8 mouse cellular contexts compared by ENCODE assay signal in genomic region chr9:102723990-102724461, GRCm38 (mm10). TPM values are rescaled to one million over a fixed set of nuclear protein-coding genes. Genes with fewer than 3 reads are reported as not detected.
A peak's percentile ranks its signal among the peaks of the same experiment; 100 is the strongest.
DNase-seq lines count a peak whose midpoint lies in the region; ATAC-seq and TF ChIP-seq lines count a peak whose summit lies in the region.

No protein-coding gene starts in this region.

- no peaks in the 10 kb centered on the region for H3K27me3 ChIP-seq in embryonic facial prominence, embryonic 11.5 days (ENCODE audit: control insufficient read depth, insufficient read depth, low read length)
- H3K27me3 ChIP-seq in intestine, embryonic 15.5 days (replicated peaks), result no peaks in the 10 kb centered on the region
- no peaks in the 10 kb centered on the region for H3K27me3 ChIP-seq in midbrain, embryonic 12.5 days

- H3K4me3 ChIP-seq in embryonic facial prominence, embryonic 11.5 days (ENCODE audit: low read depth, low read length), result no peak overlapping the region
- no peak overlapping the region for H3K4me3 ChIP-seq in intestine, embryonic 15.5 days (replicated peaks)
- no peak overlapping the region for H3K4me3 ChIP-seq in left cerebral cortex, adult 2 months
- 0 out of 2 replicates have a peak overlapping the region, but pooled peaks have one; percentile 0 for H3K4me3 ChIP-seq in midbrain, embryonic 12.5 days

- H3K4me2 ChIP-seq in embryonic facial prominence, embryonic 11.5 days (ENCODE audit: low read depth, low read length), result no peak overlapping the region; the same call in 1 of the 2 replicates
- H3K4me2 ChIP-seq in intestine, embryonic 15.5 days (replicated peaks), result no peak overlapping the region
- H3K4me2 ChIP-seq in midbrain, embryonic 12.5 days (replicated peaks), result no peak overlapping the region

- H3K9me3 ChIP-seq in embryonic facial prominence, embryonic 11.5 days (replicated peaks; ENCODE audit: control insufficient read depth, low read length), result no peaks in the 10 kb centered on the region
- no peaks in the 10 kb centered on the region for H3K9me3 ChIP-seq in intestine, embryonic 15.5 days
- H3K9me3 ChIP-seq in midbrain, embryonic 12.5 days, result no peaks in the 10 kb centered on the region

- no peak overlapping the region for H3K9ac ChIP-seq in embryonic facial prominence, embryonic 11.5 days (replicated peaks; ENCODE audit: low read length)
- H3K9ac ChIP-seq in intestine, embryonic 15.5 days, result no peak overlapping the region
- 0 out of 2 replicates have a peak overlapping the region, but pooled peaks have one; percentile 54 for H3K9ac ChIP-seq in midbrain, embryonic 12.5 days (replicated peaks)

- H3K27ac ChIP-seq in embryonic facial prominence, embryonic 11.5 days (replicated peaks; ENCODE audit: low read depth, low read length), result 0 out of 2 replicates have a peak overlapping the region, but pooled peaks have one; percentile 35
- H3K27ac ChIP-seq in intestine, embryonic 15.5 days, result peak overlapping the region; percentile 6; the same call in 1 of the 2 replicates
- peak overlapping the region; percentile 73 for H3K27ac ChIP-seq in left cerebral cortex, adult 2 months
- peak overlapping the region; percentile 79 for H3K27ac ChIP-seq in midbrain, embryonic 12.5 days (replicated peaks)

- H3K36me3 ChIP-seq in embryonic facial prominence, embryonic 11.5 days (replicated peaks; ENCODE audit: control insufficient read depth, insufficient read depth, low read depth, low read length), result peaks cover 24% of the 10 kb centered on the region
- peaks cover 44% of the 10 kb centered on the region for H3K36me3 ChIP-seq in intestine, embryonic 15.5 days
- H3K36me3 ChIP-seq in midbrain, embryonic 12.5 days, result peaks cover 92% of the 10 kb centered on the region

- ATAC-seq in embryonic facial prominence, embryonic 11.5 days (replicated peaks; ENCODE audit: insufficient number of reproducible peaks, low FRiP score, low TSS enrichment, low read depth), result peak; percentile 57
- ATAC-seq in granulocyte monocyte progenitor cell, adult 5-6 weeks (replicated peaks; ENCODE audit: poor library complexity, severe bottlenecking), result peak; percentile 40; the same call in 1 of the 2 replicates
- ATAC-seq in intestine, embryonic 15.5 days, result no peak
- ATAC-seq in midbrain, embryonic 12.5 days (ENCODE audit: low FRiP score, low read depth), result peak; percentile 76

- intact Hi-C loops in left cerebral cortex, adult 2 months (cut with DNase I), result no loop called here

- TF ChIP-seq CTCF in left cerebral cortex, adult 2 months (IDR thresholded peaks at IDR 0.05), result no peak

- DNase-seq in adrenal gland, postnatal 36 days, result peak; percentile 63 to 77
- peak; percentile 36 for DNase-seq in embryonic facial prominence, embryonic 11.5 days (ENCODE audit: low spot score)
- DNase-seq in left cerebral cortex, adult 2 months (ENCODE audit: extremely low spot score in 1 of 2, low spot score in 2 of 2), result peak; percentile 47 to 74
- no peak for DNase-seq in spleen, postnatal 36 days (ENCODE audit: low spot score in 2 of 2)
- DNase-seq in spleen, postnatal 10 days (ENCODE audit: low spot score in 2 of 2), result no peak

- peaks cover 31% of the 10 kb centered on the region for H3K4me1 ChIP-seq in embryonic facial prominence, embryonic 11.5 days (ENCODE audit: control insufficient read depth, insufficient read depth, low read length)
- H3K4me1 ChIP-seq in intestine, embryonic 15.5 days (replicated peaks), result peaks cover 76% of the 10 kb centered on the region
- peaks cover 81% of the 10 kb centered on the region for H3K4me1 ChIP-seq in midbrain, embryonic 12.5 days

- 7% methylated on average over 4 of the region's 4 CpGs for WGBS in embryonic facial prominence, embryonic 11.5 days
- WGBS in intestine, embryonic 15.5 days, result 29% methylated on average over 4 of the region's 4 CpGs
- 31% methylated on average over 4 of the region's 4 CpGs for WGBS in midbrain, embryonic 12.5 days

RNA-seq across cellular contexts. Expression of gene Amotl2, which starts 7.6 kb away (rescaled TPM):
- 100 to 1,000 TPM; 219 to 385 TPM for total RNA-seq in adrenal gland, postnatal 36 days (2021)
- polyA plus RNA-seq in embryonic facial prominence, embryonic 11.5 days (2014; fragmentation: Nextera tagmentation; extraction: Ambion mirVana), result 36.0 and 39.0 TPM in 2 replicates
- total RNA-seq in granulocyte monocyte progenitor cell, adult 5-6 weeks (2014; fragmentation: Nextera tagmentation), result 1.8 and 1.9 TPM in 2 replicates
- 2.5 and 2.6 TPM in 2 replicates for total RNA-seq in granulocyte monocyte progenitor cell, adult 5-6 weeks (2017)
- 31.8 and 32.9 TPM in 2 replicates for polyA plus RNA-seq in intestine, embryonic 15.5 days (2015; fragmentation: Nextera tagmentation; extraction: Ambion mirVana)
- total RNA-seq in left cerebral cortex, adult 2 months (2021), result 10 to 100 TPM; 21.3 to 22.4 TPM
- 108 and 114 TPM in 2 replicates for polyA plus RNA-seq in midbrain, embryonic 12.5 days (2016; fragmentation: Nextera tagmentation; extraction: Ambion mirVana)

Comparison
In these comparisons a context has a peak if more than half of its experiments do, and no peak if none do; other contexts are left out.
1. DNase-seq: peak in adrenal gland, postnatal 36 days (2 of 2), embryonic facial prominence, embryonic 11.5 days (single experiment) and left cerebral cortex, adult 2 months (2 of 2); none in spleen, postnatal 36 days (0 of 2) and spleen, postnatal 10 days (0 of 2).
2. H3K27ac ChIP-seq: peak in every context shown above with its lines; median percentile 79 in midbrain, embryonic 12.5 days; 73 in left cerebral cortex, adult 2 months; 35 in embryonic facial prominence, embryonic 11.5 days; 6 in intestine, embryonic 15.5 days.
3. RNA of gene Amotl2, which starts 7.6 kb away (total RNA-seq): 219 to 385 TPM in adrenal gland, postnatal 36 days; 21.3 to 22.4 TPM in left cerebral cortex, adult 2 months and 1.8 to 2.6 TPM in granulocyte monocyte progenitor cell, adult 5-6 weeks; every median in the first group is over 4 times any median in the second.